Mouse (Mus musculus) monocyte, adult 5-6 weeks (primary cell): ENCODE measurements around the gene Trip11. TPM values are rescaled to one million over a fixed set of nuclear protein-coding genes. Genes with fewer than 3 reads are reported as not detected.
A peak's percentile ranks its signal among the peaks of the same experiment; 100 is the strongest.

Source experiments
- ATAC-seq: fragments of 153-309, 156-312 bp; replicated peaks from 2 replicates; pipeline ENCODE4 v1.8.0; 2017; ENCODE audit warnings: mild to moderate bottlenecking; ENCODE audit not compliant: low TSS enrichment, insufficient number of reproducible peaks, severe bottlenecking, poor library complexity, low FRiP score
- total RNA-seq: library from RNA; stranded (forward); fragments of 200-1000, 200-491, 200-594 nt; gene quantifications from 3 replicates; pipeline ENCODE4 v1.2.3, GENCODE M21; 2017

Trip11 gene
- total RNA-seq, 1 experiment from 2014 or later = 74.4 TPM

- no peak for ATAC-seq
Observed at GRCm38 (mm10) chr12:101904170-101904569, 8.9 kb downstream of the Trip11 start.

- ATAC-seq = no peak
Observed at GRCm38 (mm10) chr12:101899671-101900245, 13.3 kb downstream of the Trip11 start.

- no peak for ATAC-seq
Observed at GRCm38 (mm10) chr12:101898966-101899365, 14.1 kb downstream of the Trip11 start.

- peak; percentile 50 for ATAC-seq
Observed at GRCm38 (mm10) chr12:101897113-101897512, 16.0 kb downstream of the Trip11 start.

- no peak for ATAC-seq
Observed at GRCm38 (mm10) chr12:101893296-101893695, 19.8 kb downstream of the Trip11 start.

- ATAC-seq = no peak
Observed at GRCm38 (mm10) chr12:101892832-101893231, 20.2 kb downstream of the Trip11 start.

- no peak for ATAC-seq
Observed at GRCm38 (mm10) chr12:101891066-101891465, 22.0 kb downstream of the Trip11 start.

GRCm38 (mm10) chr12:101889351-101889750 lies 23.7 kb downstream of the Trip11 start:
- no peak for ATAC-seq

- no peak for ATAC-seq
Observed at GRCm38 (mm10) chr12:101888312-101888711, 24.8 kb downstream of the Trip11 start.

- ATAC-seq = no peak
Observed at GRCm38 (mm10) chr12:101884926-101885325, 28.1 kb downstream of the Trip11 start.

GRCm38 (mm10) chr12:101876374-101876773 lies 36.7 kb downstream of the Trip11 start:
- no peak for ATAC-seq

GRCm38 (mm10) chr12:101875107-101875506 lies 38.0 kb downstream of the Trip11 start:
- no peak for ATAC-seq

GRCm38 (mm10) chr12:101862286-101862964 lies 50.6 kb downstream of the Trip11 start:
- ATAC-seq = no peak

GRCm38 (mm10) chr12:101860256-101860655 lies 52.8 kb downstream of the Trip11 start:
- ATAC-seq = no peak

- no peak for ATAC-seq
Observed at GRCm38 (mm10) chr12:101858011-101858410, 55.1 kb downstream of the Trip11 start.

- no peak for ATAC-seq
Observed at GRCm38 (mm10) chr12:101854336-101854735, 58.7 kb downstream of the Trip11 start.

- no peak for ATAC-seq
Observed at GRCm38 (mm10) chr12:101851846-101852564, 61.1 kb downstream of the Trip11 start.

- ATAC-seq = no peak
Observed at GRCm38 (mm10) chr12:101851314-101851713, 61.8 kb downstream of the Trip11 start.

- no peak for ATAC-seq
Observed at GRCm38 (mm10) chr12:101836546-101837274, 76.4 kb downstream of the Trip11 start.
